Mouse (Mus musculus) small intestine, adult 2 months (tissue): ENCODE measurements at regions not wholly inside any gene's neighbourhood (a gene's known extent, or its start where the extent isn't known, plus 50 kb on each side); places are given as distances from the start of the nearest gene placed in this dataset.

ENCODE experiments used
- CTCF ChIP-seq: fragments of 200-500 bp; IDR thresholded peaks from 2 replicates; pipeline ENCODE4 v1.5.1; 2012; ENCODE audit warnings: low read depth, mild to moderate bottlenecking, control low read depth, inconsistent platforms, low read length, moderate library complexity, mixed read lengths; ENCODE audit not compliant: insufficient replicate concordance, insufficient read length; ENCODE audit errors: extremely low read depth
- POLR2A ChIP-seq: fragments of 200-500 bp; IDR thresholded peaks from 2 replicates; pipeline ENCODE4 v1.6.1; 2012; ENCODE audit warnings: low read depth, mild to moderate bottlenecking, control low read depth, inconsistent platforms, low read length, moderate library complexity

DNA sequence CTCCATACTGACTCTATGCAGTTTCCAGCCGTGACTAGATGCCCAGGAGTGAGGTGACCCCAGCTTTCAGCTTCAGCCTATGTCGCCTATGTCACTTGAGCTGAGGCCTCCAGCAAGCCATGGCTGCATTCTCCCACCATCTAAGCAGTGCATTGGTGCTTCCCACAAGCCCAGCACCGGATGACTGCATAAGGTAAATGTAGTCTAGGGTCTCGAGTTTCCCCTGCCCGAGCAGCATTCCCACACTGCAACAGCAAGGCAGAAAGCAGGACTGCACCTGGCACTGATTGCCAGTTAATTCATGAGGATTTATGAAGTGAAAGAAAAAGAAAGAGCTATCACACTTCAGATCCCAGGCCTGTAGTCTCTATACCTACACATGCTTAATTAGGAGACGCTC, 119.5 kb downstream of the Nhlrc3 start:
- TF ChIP-seq CTCF = no peak
- no peak for TF ChIP-seq POLR2A
